Mouse (Mus musculus) myocyte (in vitro differentiated cells): ENCODE results near the gene Trak1.

Source experiments
- CEBPB ChIP-seq: IDR thresholded peaks from 2 replicates; pipeline ENCODE4 v1.6.1; 2011; ENCODE audit warnings: mild to moderate bottlenecking, moderate library complexity; ENCODE audit not compliant: poor library complexity, insufficient read depth, severe bottlenecking
- E2F4 ChIP-seq: IDR thresholded peaks from one replicate; pipeline ENCODE4 v1.6.1; 2011; ENCODE audit warnings: mild to moderate bottlenecking, control low read depth, moderate library complexity; ENCODE audit not compliant: insufficient read depth
- MAX ChIP-seq: IDR thresholded peaks from one replicate; pipeline ENCODE4 v1.6.1; 2011; ENCODE audit warnings: low read depth, mild to moderate bottlenecking, control low read depth
- MYOD1 ChIP-seq, 3 experiments: IDR thresholded peaks; one replicate each; pipeline ENCODE4 v1.6.1; 2011; ENCODE audit warnings: control low read depth in 2 of 3, low read depth in 2 of 3, mild to moderate bottlenecking in 2 of 3, moderate library complexity in 1 of 3; ENCODE audit not compliant: insufficient read length in 2 of 3, control insufficient read depth in 1 of 3
- MYOG ChIP-seq, 3 experiments: IDR thresholded peaks; one replicate each; pipeline ENCODE4 v1.6.1; 2011; ENCODE audit warnings: control low read depth in 2 of 3, low read depth in 2 of 3, mild to moderate bottlenecking in 2 of 3; ENCODE audit not compliant: insufficient read length in 2 of 3, control insufficient read depth in 1 of 3, insufficient read depth in 1 of 3
- POLR2A ChIP-seq: IDR thresholded peaks from one replicate; pipeline ENCODE4 v1.6.1; 2011; ENCODE audit warnings: low read depth, mild to moderate bottlenecking, control low read depth, moderate library complexity; ENCODE audit not compliant: insufficient read length
- POLR2AphosphoS2 ChIP-seq: IDR thresholded peaks from one replicate; pipeline ENCODE4 v1.6.1; 2011; ENCODE audit warnings: low read depth, control low read depth; ENCODE audit not compliant: insufficient read length
- REST ChIP-seq: IDR thresholded peaks from one replicate; pipeline ENCODE4 v1.6.1; 2011; ENCODE audit warnings: mild to moderate bottlenecking, control low read depth, moderate library complexity; ENCODE audit not compliant: insufficient read depth, insufficient read length
- TCF12 ChIP-seq: IDR thresholded peaks from one replicate; pipeline ENCODE4 v1.6.1; 2011; ENCODE audit warnings: mild to moderate bottlenecking, control low read depth; ENCODE audit not compliant: poor library complexity, insufficient read depth, severe bottlenecking
- USF1 ChIP-seq: IDR thresholded peaks from one replicate; pipeline ENCODE4 v1.6.1; 2011; ENCODE audit warnings: low read depth, mild to moderate bottlenecking, control low read depth, moderate library complexity

DNA sequence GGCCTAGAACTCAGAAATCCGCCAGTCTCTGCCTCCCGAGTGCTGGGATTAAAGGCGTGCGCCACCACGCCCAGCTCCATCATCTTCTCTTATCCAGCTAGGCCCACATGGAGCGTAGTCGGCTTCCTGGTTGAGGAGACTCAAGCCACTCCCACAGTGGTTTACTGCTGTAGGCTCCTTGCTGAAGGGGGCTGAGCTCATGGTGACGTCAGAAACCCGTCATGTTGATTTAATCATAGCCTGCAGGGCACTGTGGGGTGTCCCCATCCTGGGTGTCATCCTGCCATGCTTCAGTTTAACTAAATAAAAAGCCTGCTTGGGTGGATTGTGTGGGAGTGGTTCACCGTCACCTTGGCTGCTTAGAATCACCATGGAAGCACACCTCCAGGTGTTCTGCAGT, 92.0 kb downstream of the Trak1 start:
- no peak for TF ChIP-seq POLR2A
- TF ChIP-seq REST, result no peak
- no peak for TF ChIP-seq TCF12
- no peak for TF ChIP-seq E2F4
- TF ChIP-seq CEBPB, result no peak
- no peak for TF ChIP-seq MAX
- TF ChIP-seq USF1, result no peak
- TF ChIP-seq MYOG (IDR thresholded peaks at IDR 0.05; ENCODE audit: control insufficient read depth in 1 of 3, insufficient read depth in 1 of 3, insufficient read length in 2 of 3, low read depth in 2 of 3), result no peak
- no peak for TF ChIP-seq MYOD1 (IDR thresholded peaks at IDR 0.05; ENCODE audit: control insufficient read depth in 1 of 3, insufficient read length in 2 of 3, low read depth in 2 of 3)
- TF ChIP-seq POLR2AphosphoS2, result no peak
